Mouse (Mus musculus) midbrain, embryonic 15.5 days (tissue): ENCODE data around the gene Tipin. TPM values are rescaled to one million over a fixed set of nuclear protein-coding genes. Genes with fewer than 3 reads are reported as not detected.
"Not testable (repeated sequence)": the region's sequence is repeated elsewhere in the genome, so short reads cannot be mapped to it uniquely, and the experiment has no call there.

ENCODE experiments used
- ATAC-seq: fragments of 200-750 bp; cut with Nextera tagmentation; replicated peaks from 2 replicates; pipeline ENCODE4 v1.8.0; 2017; ENCODE audit warnings: moderate TSS enrichment
- H3K27ac ChIP-seq: fragments of 300-500 bp; sonication (generic); 2 replicates; pipeline ENCODE4 v1.5.1; 2015; ENCODE audit warnings: mild to moderate bottlenecking, inconsistent platforms
- H3K27me3 ChIP-seq: fragments of 300-500 bp; sonication (generic); replicated peaks from 2 replicates; pipeline ENCODE4 v1.6.1; 2015; ENCODE audit warnings: inconsistent platforms
- H3K36me3 ChIP-seq: fragments of 300-500 bp; sonication (generic); replicated peaks from 2 replicates; pipeline ENCODE4 v1.6.1; 2015; ENCODE audit warnings: inconsistent platforms
- H3K4me1 ChIP-seq: fragments of 300-500 bp; sonication (generic); 2 replicates; pipeline ENCODE4 v1.6.1; 2015; ENCODE audit warnings: inconsistent platforms
- H3K4me2 ChIP-seq: fragments of 300-500 bp; sonication (generic); 2 replicates; pipeline ENCODE4 v1.6.1; 2015; ENCODE audit warnings: inconsistent platforms, mild to moderate bottlenecking, moderate library complexity
- H3K4me3 ChIP-seq: fragments of 300-500 bp; sonication (generic); 2 replicates; pipeline ENCODE4 v1.5.1; 2015; ENCODE audit warnings: mild to moderate bottlenecking, inconsistent platforms
- H3K9ac ChIP-seq: fragments of 300-500 bp; sonication (generic); 2 replicates; pipeline ENCODE4 v1.6.1; 2015; ENCODE audit warnings: mild to moderate bottlenecking, inconsistent platforms
- H3K9me3 ChIP-seq: fragments of 300-500 bp; sonication (generic); 2 replicates; pipeline ENCODE4 v1.6.1; 2016; ENCODE audit warnings: inconsistent platforms
- WGBS: fragments of 180-500 bp; shearing (Covaris S2); methylation state at CpG from one replicate; pipeline ENCODE4 v1.1.7; 2015; ENCODE audit warnings: mixed read lengths; 5-methylcytosine and 5-hydroxymethylcytosine counted together
- polyA plus RNA-seq: library from polyadenylated mRNA; unstranded; fragments of >200 nt; fragmentation: Nextera tagmentation; extraction: Ambion mirVana; gene quantifications from 2 replicates; pipeline ENCODE4 v1.2.1, GENCODE M21; 2015

The Tipin gene
- polyA plus RNA-seq, 1 experiment from 2014 or later = 57.0 TPM

DNA sequence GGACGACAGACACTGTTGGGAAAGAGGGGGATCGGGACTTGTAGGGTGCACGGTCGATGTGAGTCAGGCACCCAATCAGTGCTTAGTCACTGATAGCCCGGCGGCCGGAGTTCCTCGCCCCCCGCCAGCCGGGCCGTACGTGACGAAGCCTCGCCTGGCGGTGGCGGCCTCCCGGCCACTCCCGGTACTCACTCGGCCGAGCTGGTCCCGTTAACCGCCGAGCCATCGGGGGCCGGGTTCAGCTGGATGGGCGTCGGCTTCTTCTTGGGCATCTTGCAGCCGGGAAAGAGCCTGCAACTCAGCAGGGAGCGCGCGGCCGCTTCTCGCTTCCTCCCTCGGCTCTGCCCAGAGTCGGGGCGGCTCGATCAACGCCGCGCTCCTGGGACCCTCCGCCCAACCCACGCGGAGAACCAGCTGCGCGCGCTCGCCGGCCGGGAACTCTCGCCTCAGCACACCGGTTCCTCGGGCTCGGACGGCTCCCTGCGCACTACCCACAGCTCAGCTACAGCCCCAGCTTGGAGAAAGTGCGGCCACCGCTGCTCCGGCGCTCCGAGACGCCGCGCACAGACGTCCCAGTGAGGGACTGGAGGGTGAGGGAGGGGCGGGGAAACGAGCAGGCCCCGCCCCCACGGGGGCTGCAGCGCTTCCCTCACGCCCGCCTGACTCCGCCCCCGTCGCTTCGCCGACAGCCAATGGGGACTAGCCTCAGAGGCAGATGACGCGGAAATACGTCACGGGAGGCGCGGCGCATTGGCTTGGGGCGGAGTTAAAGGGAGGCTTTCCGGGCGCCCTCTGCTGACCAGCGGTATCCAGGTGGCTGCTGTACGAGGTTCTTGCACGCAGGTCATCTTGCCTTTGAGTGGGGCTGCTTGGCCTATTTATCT is 28.1 kb upstream of the Tipin start, which contains the start of gene Map2k1:
Map2k1 (minus strand) TSS at position 611 of the 884 bp plus-strand sequence.
- H3K9ac ChIP-seq = peak within 1 kb of the TSS; percentile 85
- no peaks in the 10 kb centered on the region for H3K27me3 ChIP-seq
- no peaks in the 10 kb centered on the region for H3K9me3 ChIP-seq
- peaks cover 17% of the 10 kb centered on the region for H3K4me1 ChIP-seq
- peak within 1 kb of the TSS; percentile 93 for H3K4me2 ChIP-seq
- peak within 1 kb of the TSS; percentile 99 for H3K4me3 ChIP-seq
- WGBS = under 1% methylated on average over 87 of the region's 89 CpGs
- peak within 1 kb of the TSS; percentile 88 for H3K27ac ChIP-seq
- no peaks in the 10 kb centered on the region for H3K36me3 ChIP-seq
- peak; percentile 96 for ATAC-seq

DNA sequence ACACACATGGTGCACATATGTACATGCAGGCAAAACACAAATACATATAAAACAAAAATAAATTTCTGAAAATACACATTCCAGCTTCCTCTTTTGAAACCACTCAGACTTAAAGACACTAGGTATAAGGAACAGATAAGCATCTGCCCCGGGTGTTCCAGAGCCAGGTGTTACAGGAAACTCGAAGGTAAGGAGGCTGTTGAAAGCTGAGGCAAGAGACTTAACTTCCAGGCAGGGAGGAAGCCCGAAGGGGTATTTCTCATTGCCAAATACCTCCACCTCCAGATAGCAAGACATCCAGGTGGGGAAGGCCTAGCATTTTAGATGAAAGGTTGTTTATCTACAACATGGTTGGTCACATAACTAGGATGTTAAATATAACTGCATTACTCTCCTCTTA is 26.0 kb upstream of the Tipin start:
- WGBS = 86% methylated on average over 3 of the region's 3 CpGs
- Histone ChIP-seq H3K4me1 (peaks cover 17% of the 10 kb centered on the region), H3K27me3 (no peaks in the 10 kb centered on the region), H3K4me3 (no peak overlapping the region), H3K27ac (no peak overlapping the region), H3K36me3 (no peaks in the 10 kb centered on the region), H3K9ac (no peak overlapping the region), H3K9me3 (no peaks in the 10 kb centered on the region), H3K4me2 (no peak overlapping the region)
- ATAC-seq = no peak

DNA sequence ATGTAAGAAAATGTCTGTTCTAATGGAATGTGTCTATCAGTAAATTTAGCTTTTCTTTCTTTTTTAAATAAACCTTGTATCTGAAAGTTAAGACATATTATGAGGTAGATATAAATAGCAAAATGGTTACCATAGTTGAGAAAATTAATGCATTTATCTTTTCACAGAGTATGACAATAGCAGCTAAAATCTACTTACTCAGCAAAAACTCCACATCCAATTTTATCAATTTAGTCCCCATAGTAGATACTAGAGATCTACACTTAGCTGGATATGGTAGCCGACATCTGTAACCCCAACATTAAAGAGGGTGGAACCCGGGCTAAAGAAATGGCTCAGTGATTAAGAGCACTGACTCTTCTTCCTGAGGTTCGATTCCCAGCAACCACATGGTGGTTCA is 25.2 kb upstream of the Tipin start:
- Histone ChIP-seq H3K4me1 (peaks cover 15% of the 10 kb centered on the region), H3K27ac (no peak overlapping the region), H3K9ac (no peak overlapping the region), H3K4me3 (no peak overlapping the region), H3K4me2 (no peak overlapping the region), H3K27me3 (no peaks in the 10 kb centered on the region), H3K9me3 (no peaks in the 10 kb centered on the region), H3K36me3 (no peaks in the 10 kb centered on the region)
- no peak for ATAC-seq
- WGBS = 90% methylated on average over 3 of the region's 3 CpGs

DNA sequence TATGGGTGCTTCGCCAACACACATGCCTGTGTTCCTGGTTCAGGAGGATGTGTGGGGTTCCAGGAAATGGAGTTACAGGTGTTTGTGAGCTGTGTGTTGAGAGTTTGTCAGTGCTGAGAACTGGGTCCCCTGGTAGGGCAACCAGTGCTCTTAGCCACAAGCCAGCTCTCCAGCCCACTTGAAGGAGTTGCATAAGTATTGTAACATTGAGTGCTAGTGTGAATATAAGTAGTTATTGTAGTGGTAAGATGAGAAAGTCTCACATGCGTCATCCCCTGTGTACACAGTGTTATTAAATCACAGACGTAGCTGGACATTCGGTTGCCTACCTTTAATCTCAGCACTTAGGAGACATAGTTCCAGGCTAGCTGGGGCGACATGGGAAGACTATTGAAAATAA is 21.5 kb upstream of the Tipin start:
- H3K4me2 ChIP-seq = no peak overlapping the region
- WGBS = 92% methylated on average over 5 of the region's 5 CpGs
- H3K4me3 ChIP-seq = no peak overlapping the region
- no peaks in the 10 kb centered on the region for H3K9me3 ChIP-seq
- no peaks in the 10 kb centered on the region for H3K27me3 ChIP-seq
- no peak overlapping the region for H3K27ac ChIP-seq
- no peak for ATAC-seq
- no peak overlapping the region for H3K9ac ChIP-seq
- H3K4me1 ChIP-seq = no peaks in the 10 kb centered on the region
- H3K36me3 ChIP-seq = no peaks in the 10 kb centered on the region

DNA sequence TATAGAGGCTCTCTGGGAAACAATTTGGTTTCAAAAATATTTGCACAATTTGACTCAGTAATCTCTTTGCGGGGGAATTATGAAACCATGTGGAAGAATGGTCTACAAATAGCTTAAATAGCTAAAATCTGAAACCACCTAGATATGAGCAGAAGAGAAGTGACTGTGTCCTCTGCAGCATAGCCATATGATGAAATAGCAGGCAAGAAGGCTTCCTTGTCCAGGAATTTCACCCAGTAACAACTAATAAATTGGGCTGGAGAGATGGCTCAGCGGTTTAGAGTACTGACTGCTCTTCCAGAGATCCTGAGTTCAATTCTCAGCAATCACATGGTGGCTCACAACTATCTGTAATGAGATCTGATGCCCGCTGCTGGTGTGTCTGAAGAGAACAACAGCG is 20.4 kb upstream of the Tipin start:
- Histone ChIP-seq H3K4me1 (no peaks in the 10 kb centered on the region), H3K4me3 (no peak overlapping the region), H3K27me3 (no peaks in the 10 kb centered on the region), H3K4me2 (no peak overlapping the region), H3K36me3 (no peaks in the 10 kb centered on the region), H3K27ac (no peak overlapping the region), H3K9me3 (no peaks in the 10 kb centered on the region), H3K9ac (no peak overlapping the region)
- WGBS = 83% methylated on average over 4 of the region's 4 CpGs
- ATAC-seq = no peak

DNA sequence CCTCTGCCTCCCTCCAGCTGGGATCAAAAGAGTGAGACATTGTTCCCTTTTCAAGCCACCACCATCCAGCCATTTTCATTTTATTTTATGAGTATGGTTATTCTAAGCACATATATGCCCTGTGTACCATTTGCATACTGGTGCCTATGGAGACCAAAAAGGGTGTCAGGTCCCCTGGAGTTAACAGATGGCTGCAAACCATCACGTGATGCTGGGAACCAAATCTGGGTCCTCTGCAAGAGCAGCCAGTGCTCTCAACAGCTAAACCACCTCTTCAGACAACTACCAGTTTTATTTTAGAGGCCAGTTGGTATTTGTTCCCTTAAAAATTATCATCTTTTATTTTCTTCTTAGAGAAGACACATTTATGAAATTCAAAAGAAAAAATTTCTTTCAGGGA is 16.6 kb upstream of the Tipin start:
- no peaks in the 10 kb centered on the region for H3K4me1 ChIP-seq
- no peak overlapping the region for H3K9ac ChIP-seq
- no peaks in the 10 kb centered on the region for H3K27me3 ChIP-seq
- H3K9me3 ChIP-seq = no peaks in the 10 kb centered on the region
- 50% methylated on average over 1 of the region's 1 CpGs for WGBS
- H3K4me3 ChIP-seq = no peak overlapping the region
- ATAC-seq = no peak
- H3K4me2 ChIP-seq = no peak overlapping the region
- no peaks in the 10 kb centered on the region for H3K36me3 ChIP-seq
- no peak overlapping the region for H3K27ac ChIP-seq

DNA sequence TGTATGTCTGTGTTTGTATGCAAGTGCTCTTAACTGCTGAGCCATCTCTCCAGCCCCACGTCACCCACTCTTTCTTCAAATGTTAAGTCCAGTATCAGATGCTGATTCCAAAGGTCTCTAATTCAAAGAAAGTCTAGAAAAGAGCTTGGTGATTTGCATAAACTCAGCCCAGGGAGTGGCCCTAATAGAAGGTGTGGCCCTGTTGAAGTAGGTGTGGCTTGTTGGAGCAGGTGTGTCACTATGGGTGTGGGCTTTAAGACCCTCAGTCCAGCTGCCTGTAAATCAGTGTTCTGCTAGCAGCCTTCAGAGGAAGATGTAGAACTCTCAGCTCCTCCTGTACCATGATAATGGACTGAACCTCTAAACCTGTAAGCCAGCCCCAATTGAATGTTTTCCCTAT is 14.2 kb upstream of the Tipin start:
- Histone ChIP-seq H3K9ac (no peak overlapping the region), H3K9me3 (no peaks in the 10 kb centered on the region), H3K27me3 (no peaks in the 10 kb centered on the region), H3K4me3 (no peak overlapping the region), H3K36me3 (no peaks in the 10 kb centered on the region), H3K27ac (no peak overlapping the region), H3K4me2 (no peak overlapping the region), H3K4me1 (no peaks in the 10 kb centered on the region)
- 94% methylated on average over 1 of the region's 1 CpGs for WGBS
- ATAC-seq = no peak

DNA sequence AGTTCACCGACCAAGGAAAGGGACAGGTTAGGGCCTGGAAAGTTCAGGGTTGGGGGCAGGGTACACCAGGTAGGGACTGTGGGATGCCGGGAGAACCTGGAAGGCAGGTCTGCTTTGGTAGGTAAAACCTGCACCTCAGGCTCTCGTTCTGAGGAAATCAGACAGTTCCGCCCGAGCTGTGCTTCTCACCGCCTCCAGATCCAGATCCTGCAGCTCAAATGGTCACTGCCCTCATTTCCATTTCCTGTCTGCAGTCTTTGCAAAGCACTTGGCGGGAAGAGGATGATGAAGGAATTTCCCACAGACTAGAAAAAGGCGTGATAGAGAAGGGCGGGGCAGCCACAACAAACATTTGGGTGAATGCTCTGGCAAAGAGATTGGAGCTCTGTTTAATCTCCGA is 13.2 kb upstream of the Tipin start:
- no peak overlapping the region for H3K27ac ChIP-seq
- ATAC-seq = no peak
- WGBS = 89% methylated on average over 10 of the region's 10 CpGs

DNA sequence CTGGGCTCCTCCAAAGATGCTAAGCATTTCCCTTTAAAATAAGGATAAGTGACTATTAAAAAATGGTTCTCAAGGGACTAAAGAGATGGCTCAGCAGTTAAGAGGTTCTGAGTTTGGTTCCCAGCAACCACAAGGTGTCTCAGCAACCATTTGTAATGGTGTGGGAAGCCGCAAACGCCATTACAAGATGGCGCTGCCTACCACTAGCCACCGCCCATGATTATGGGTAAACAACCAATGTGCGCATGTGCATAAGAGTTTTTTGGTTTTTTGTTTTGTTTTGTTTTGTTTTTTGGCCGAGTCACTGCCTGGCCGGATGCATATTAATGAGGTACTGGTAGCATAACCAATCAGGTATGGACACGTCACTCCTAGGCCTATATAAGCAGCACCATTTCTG is 12.5 kb upstream of the Tipin start:
- not testable (repeated sequence) for H3K9ac ChIP-seq, H3K27me3 ChIP-seq, ATAC-seq, H3K27ac ChIP-seq, H3K4me2 ChIP-seq, H3K4me1 ChIP-seq, H3K4me3 ChIP-seq, H3K9me3 ChIP-seq, H3K36me3 ChIP-seq
- 95% methylated on average over 8 of the region's 8 CpGs for WGBS

More for the DNA sequence above, 13.2 kb upstream of the Tipin start:
- H3K4me2 ChIP-seq = no peak overlapping the region
- no peak overlapping the region for H3K4me3 ChIP-seq
- H3K4me1 ChIP-seq = no peaks in the 10 kb centered on the region
- no peaks in the 10 kb centered on the region for H3K27me3 ChIP-seq
- no peaks in the 10 kb centered on the region for H3K9me3 ChIP-seq
- no peaks in the 10 kb centered on the region for H3K36me3 ChIP-seq
- no peak overlapping the region for H3K9ac ChIP-seq

DNA sequence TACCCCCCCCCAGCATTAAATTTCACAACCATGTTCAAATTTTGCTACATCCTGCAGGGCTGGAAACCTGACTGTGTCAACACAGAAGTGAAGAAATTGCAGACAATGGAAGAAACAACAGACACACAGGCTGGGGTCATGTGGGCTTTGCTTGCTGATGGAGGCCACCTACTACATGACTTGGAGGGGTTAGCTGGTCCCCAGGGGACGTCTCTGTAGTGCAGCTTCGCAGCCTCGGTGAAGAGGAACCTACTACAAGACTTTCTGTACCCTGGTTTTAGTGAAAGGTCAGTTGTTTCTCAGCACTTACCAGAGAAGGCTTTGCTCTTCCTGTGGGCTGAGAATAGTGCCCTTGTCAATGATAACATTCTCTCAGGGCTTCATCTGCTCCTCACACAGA is 10.1 kb upstream of the Tipin start:
- no peaks in the 10 kb centered on the region for H3K9me3 ChIP-seq
- WGBS = 62% methylated on average over 3 of the region's 3 CpGs
- no peak for ATAC-seq

DNA sequence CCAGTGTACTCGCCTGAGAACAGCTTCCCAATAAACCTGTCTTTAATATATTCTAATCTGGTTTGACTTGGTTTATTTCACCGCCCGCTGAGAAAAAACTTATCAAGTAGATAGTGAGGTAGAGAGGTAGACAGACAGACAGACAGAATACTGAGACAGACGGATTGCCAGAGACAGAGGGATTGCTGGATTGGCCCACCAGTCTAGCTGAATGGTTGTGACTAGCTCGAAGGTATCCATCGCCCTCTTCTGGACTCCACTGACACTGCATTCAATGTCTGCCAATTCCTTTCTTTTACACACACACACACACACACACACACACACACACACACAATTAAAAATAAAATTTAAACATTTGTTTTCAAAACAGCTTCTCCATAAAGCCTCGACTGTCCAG is 8.8 kb upstream of the Tipin start:
- no peak overlapping the region for H3K4me2 ChIP-seq
- no peak overlapping the region for H3K27ac ChIP-seq
- H3K27me3 ChIP-seq = no peaks in the 10 kb centered on the region
- ATAC-seq = no peak
- H3K36me3 ChIP-seq = no peaks in the 10 kb centered on the region
- no peaks in the 10 kb centered on the region for H3K9me3 ChIP-seq
- 44% methylated on average over 7 of the region's 7 CpGs for WGBS
- no peak overlapping the region for H3K4me3 ChIP-seq
- H3K9ac ChIP-seq = no peak overlapping the region
- H3K4me1 ChIP-seq = no peaks in the 10 kb centered on the region

More for the DNA sequence above, 10.1 kb upstream of the Tipin start:
- no peak overlapping the region for H3K9ac ChIP-seq
- H3K27me3 ChIP-seq = no peaks in the 10 kb centered on the region
- no peak overlapping the region for H3K27ac ChIP-seq
- no peaks in the 10 kb centered on the region for H3K4me1 ChIP-seq
- no peaks in the 10 kb centered on the region for H3K36me3 ChIP-seq
- no peak overlapping the region for H3K4me2 ChIP-seq
- no peak overlapping the region for H3K4me3 ChIP-seq

DNA sequence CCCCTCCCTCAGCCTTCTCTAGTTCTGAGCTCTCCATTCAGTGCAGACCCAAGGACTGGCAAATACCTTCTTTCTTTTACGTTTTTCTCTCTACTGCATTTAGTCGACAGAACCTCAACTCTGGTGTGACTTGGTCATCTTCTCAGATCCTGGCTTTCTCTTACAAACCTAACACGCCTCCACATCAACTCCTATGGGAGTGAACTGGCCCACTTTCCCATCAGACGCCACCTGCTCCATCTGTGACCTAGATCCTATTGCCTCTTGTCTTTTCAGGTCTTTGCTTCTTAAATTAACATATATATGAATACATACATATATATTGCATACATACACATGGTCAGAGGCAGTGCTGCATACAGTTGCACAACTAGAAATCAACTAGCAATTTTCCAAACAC is 7.6 kb upstream of the Tipin start:
- H3K9me3 ChIP-seq = no peaks in the 10 kb centered on the region
- H3K4me1 ChIP-seq = no peaks in the 10 kb centered on the region
- H3K27ac ChIP-seq = no peak overlapping the region
- no peak overlapping the region for H3K9ac ChIP-seq
- H3K4me3 ChIP-seq = no peak overlapping the region
- 66% methylated on average over 4 of the region's 4 CpGs for WGBS
- H3K4me2 ChIP-seq = no peak overlapping the region
- H3K36me3 ChIP-seq = no peaks in the 10 kb centered on the region
- no peaks in the 10 kb centered on the region for H3K27me3 ChIP-seq
- no peak for ATAC-seq

DNA sequence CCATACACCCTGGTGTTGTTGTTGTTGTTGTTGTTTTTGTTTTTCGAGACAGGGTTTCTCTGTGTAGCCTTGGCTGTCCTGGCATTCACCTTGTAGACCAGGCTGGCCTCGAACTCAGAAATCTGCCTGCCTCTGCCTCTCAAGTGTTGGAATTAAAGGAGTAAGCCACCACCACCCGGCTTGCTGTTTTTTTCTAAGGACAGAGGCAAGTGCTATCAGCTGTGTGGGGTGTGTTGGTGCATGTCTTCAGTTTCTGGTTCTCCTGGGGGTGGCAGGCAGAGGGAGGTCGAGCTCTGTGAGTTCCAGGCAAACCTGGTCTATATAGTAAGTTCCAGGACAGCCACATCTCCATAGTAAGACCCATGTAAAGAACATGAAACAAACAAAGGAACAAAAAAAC is 7.1 kb upstream of the Tipin start:
- no peak overlapping the region for H3K9ac ChIP-seq
- H3K4me2 ChIP-seq = no peak overlapping the region
- no peaks in the 10 kb centered on the region for H3K36me3 ChIP-seq
- H3K27ac ChIP-seq = no peak overlapping the region
- WGBS = 77% methylated on average over 4 of the region's 4 CpGs
- ATAC-seq = no peak
- H3K27me3 ChIP-seq = no peaks in the 10 kb centered on the region
- H3K4me1 ChIP-seq = no peaks in the 10 kb centered on the region
- no peaks in the 10 kb centered on the region for H3K9me3 ChIP-seq
- H3K4me3 ChIP-seq = no peak overlapping the region
